In genomic region chr13:102693341-102693801, GRCm38 (mm10) we compare ENCODE assay signal across 8 mouse cellular contexts. TPM values are rescaled to one million over a fixed set of nuclear protein-coding genes. Genes with fewer than 3 reads are reported as not detected.
A peak's percentile ranks its signal among the peaks of the same experiment; 100 is the strongest.
DNase-seq lines count a peak whose midpoint lies in the region; ATAC-seq and TF ChIP-seq lines count a peak whose summit lies in the region.

Cd180 (plus strand) TSS chr13:102693558.

- no peak within 1 kb of the TSS for H3K27ac ChIP-seq in cerebellum, adult 2 months (ENCODE audit: insufficient read depth, low read length)

- no peaks in the 10 kb centered on the region for H3K27me3 ChIP-seq in megakaryocyte, embryonic 14.5 days (replicated peaks)
- no peaks in the 10 kb centered on the region for H3K27me3 ChIP-seq in cerebellum, adult 2 months (ENCODE audit: control insufficient read depth, insufficient read depth, low read length)

- H3K4me3 ChIP-seq in megakaryocyte, embryonic 14.5 days (replicated peaks) = peak within 1 kb of the TSS; percentile 89
- no peak within 1 kb of the TSS for H3K4me3 ChIP-seq in cerebellum, adult 2 months (replicated peaks; ENCODE audit: insufficient read depth, low read depth, low read length)

- peak; percentile 24 for DNase-seq in layer of hippocampus, adult 11-12 months (ENCODE audit: low spot score)
- no peak for DNase-seq in layer of hippocampus, postnatal 36 days
- peak; percentile 14 for DNase-seq in adrenal gland, postnatal 25 days
- peak; percentile 13 to 25 for DNase-seq in heart, postnatal 14 days
- no peak for DNase-seq in urinary bladder, postnatal 25 days (ENCODE audit: low spot score)
- no peak for DNase-seq in cerebellum, adult 2 months

- no peak for ATAC-seq in cerebellum, adult (ENCODE audit: insufficient number of reproducible peaks, low FRiP score, low TSS enrichment)

- peaks cover 82% of the 10 kb centered on the region for H3K4me1 ChIP-seq in megakaryocyte, embryonic 14.5 days
- H3K4me1 ChIP-seq in cerebellum, adult 2 months (ENCODE audit: control insufficient read depth, insufficient read depth, low read length) = no peaks in the 10 kb centered on the region

- H3K9me3 ChIP-seq in megakaryocyte, embryonic 14.5 days = no peaks in the 10 kb centered on the region

- no peak for TF ChIP-seq CTCF in cerebellum, adult 2 months (IDR thresholded peaks at IDR 0.05; ENCODE audit: borderline replicate concordance, insufficient read depth, low read depth, low read length)

- TF ChIP-seq POLR2A in cerebellum, adult 2 months (IDR thresholded peaks at IDR 0.05; ENCODE audit: borderline replicate concordance, insufficient read depth, low read length) = no peak

- peaks cover 5% of the 10 kb centered on the region for H3K36me3 ChIP-seq in megakaryocyte, embryonic 14.5 days (replicated peaks; ENCODE audit: low read length)

- 21% methylated on average over 8 of the region's 8 CpGs for WGBS in cerebellum, adult 2 months

- intact Hi-C loops in heart, postnatal 14 days (cut with DNase I) = no loop called here

RNA-seq across cellular contexts. Expression of gene Cd180, which starts in this region (rescaled TPM):
- 1 to 10 TPM; 2.4 to 3.0 TPM for total RNA-seq in layer of hippocampus, postnatal 36 days (2021)
- total RNA-seq in adrenal gland, postnatal 25 days (2021) = 0.95 and 1.6 TPM in 2 replicates
- 1 to 10 TPM in 1 of 2 experiments, under 1 TPM in 1; 0.41 to 1.2 TPM for total RNA-seq in heart, postnatal 14 days (2021)
- 1.5 TPM in 2 replicates for polyA plus RNA-seq in megakaryocyte, embryonic 14.5 days (2012; ENCODE audit: insufficient read depth, low replicate concordance)
- polyA plus RNA-seq in cerebellum, adult 2 months (2012; rRNA removed) = 0.60 and 0.65 TPM in 2 replicates

Comparison
In these comparisons a context has a peak if more than half of its experiments do, and no peak if none do; other contexts are left out.
1. DNase-seq: peak in layer of hippocampus, adult 11-12 months (single experiment), adrenal gland, postnatal 25 days (single experiment) and heart, postnatal 14 days (2 of 2); none in layer of hippocampus, postnatal 36 days (0 of 2), urinary bladder, postnatal 25 days (single experiment) and cerebellum, adult 2 months (0 of 2).